Mouse (Mus musculus) small intestine, adult 2 months (tissue): ENCODE results near the gene Cyp24a1. TPM values are rescaled to one million over a fixed set of nuclear protein-coding genes. Genes with fewer than 3 reads are reported as not detected.

Experiments
- H3K27ac ChIP-seq: fragments of 200-500 bp; 2 replicates; pipeline ENCODE4 v1.5.1; 2012; ENCODE audit warnings: low read depth, low read length, control low read depth, inconsistent platforms; ENCODE audit not compliant: insufficient read depth
- H3K27me3 ChIP-seq: fragments of 200-500 bp; 2 replicates; pipeline ENCODE4 v1.6.1; 2012; ENCODE audit warnings: mild to moderate bottlenecking, moderate library complexity, low read length, inconsistent platforms; ENCODE audit not compliant: control insufficient read depth, insufficient read depth
- H3K36me3 ChIP-seq: fragments of 200-500 bp; 2 replicates; pipeline ENCODE4 v1.6.1; 2012; ENCODE audit warnings: mild to moderate bottlenecking, low read length, control low read depth, inconsistent platforms; ENCODE audit not compliant: control insufficient read depth, insufficient read depth
- H3K4me1 ChIP-seq: fragments of 200-500 bp; 2 replicates; pipeline ENCODE4 v1.6.1; 2012; ENCODE audit warnings: low read length, inconsistent platforms, mixed read lengths; ENCODE audit not compliant: control insufficient read depth, insufficient read depth, insufficient read length
- H3K4me3 ChIP-seq: fragments of 200-500 bp; 2 replicates; pipeline ENCODE4 v1.5.1; 2012; ENCODE audit warnings: low read depth, mild to moderate bottlenecking, control low read depth, inconsistent platforms, low read length, moderate library complexity
- CTCF ChIP-seq: fragments of 200-500 bp; IDR thresholded peaks from 2 replicates; pipeline ENCODE4 v1.5.1; 2012; ENCODE audit warnings: low read depth, mild to moderate bottlenecking, control low read depth, inconsistent platforms, low read length, moderate library complexity, mixed read lengths; ENCODE audit not compliant: insufficient replicate concordance, insufficient read length; ENCODE audit errors: extremely low read depth
- POLR2A ChIP-seq: fragments of 200-500 bp; IDR thresholded peaks from 2 replicates; pipeline ENCODE4 v1.6.1; 2012; ENCODE audit warnings: low read depth, mild to moderate bottlenecking, control low read depth, inconsistent platforms, low read length, moderate library complexity
- WGBS: fragments of 180-500 bp; shearing (Covaris S2); methylation state at CpG from one replicate; pipeline ENCODE4 v1.1.7; 2018; 5-methylcytosine and 5-hydroxymethylcytosine counted together
- polyA plus RNA-seq: library from polyadenylated mRNA; depleted of rRNA; stranded (reverse); fragments of >200 nt; gene quantifications from 2 replicates; pipeline ENCODE4 v1.2.3, GENCODE M21; 2012; rRNA removed

Gene Cyp24a1
- polyA plus RNA-seq, 1 experiment: not detected

DNA sequence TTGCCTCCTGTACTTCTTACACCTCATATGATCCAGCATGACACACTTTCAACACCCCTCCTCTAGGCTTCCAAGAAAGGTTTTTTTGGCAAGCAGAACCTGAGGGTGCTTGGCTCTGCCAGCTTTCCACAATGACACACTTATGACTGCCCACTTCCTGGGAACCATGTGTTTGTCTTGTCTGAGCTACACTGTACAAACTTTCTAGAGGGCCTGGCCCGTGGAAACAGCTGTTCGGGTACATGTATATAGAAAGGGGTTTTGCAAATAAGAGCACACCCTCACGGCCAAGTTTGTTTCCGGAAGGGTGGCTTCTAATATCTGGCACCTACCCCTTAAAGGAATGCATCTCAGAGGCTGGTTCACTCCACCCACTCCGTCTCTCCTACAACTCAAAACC lies 51.1 kb downstream of the Cyp24a1 start:
- Histone ChIP-seq H3K27ac (peak overlapping the region; percentile 7; the same call in 1 of the 2 replicates), H3K4me1 (no peaks in the 10 kb centered on the region), H3K36me3 (no peaks in the 10 kb centered on the region), H3K4me3 (no peak overlapping the region), H3K27me3 (no peaks in the 10 kb centered on the region)
- TF ChIP-seq POLR2A (no peak), CTCF (no peak)
- 17% methylated on average over 5 of the region's 5 CpGs for WGBS

DNA sequence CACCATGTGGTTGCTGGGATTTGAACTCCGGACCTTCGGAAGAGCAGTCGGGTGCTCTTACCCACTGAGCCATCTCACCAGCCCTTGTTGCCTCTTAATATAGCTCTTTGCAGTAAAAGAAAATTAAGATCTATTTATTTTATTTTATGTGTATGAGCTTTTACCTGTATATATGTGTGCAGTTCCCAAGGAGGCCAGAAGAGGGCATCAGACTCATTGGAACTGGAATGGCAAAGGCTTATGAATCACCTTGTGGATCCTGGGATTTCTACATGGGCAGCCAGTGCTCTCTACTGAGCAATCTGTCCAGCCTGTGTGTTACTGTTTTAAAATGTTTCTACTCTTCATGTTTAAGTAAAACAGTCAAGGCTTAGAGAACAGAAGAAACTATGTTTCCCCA lies 54.4 kb downstream of the Cyp24a1 start:
- TF ChIP-seq POLR2A: no peak
- TF ChIP-seq CTCF: peak; percentile 20; the same call in 1 of the 2 replicates
- Histone ChIP-seq H3K4me1 (no peaks in the 10 kb centered on the region), H3K4me3 (no peak overlapping the region), H3K27ac (no peak overlapping the region), H3K36me3 (no peaks in the 10 kb centered on the region), H3K27me3 (no peaks in the 10 kb centered on the region)
- WGBS: 69% methylated on average over 3 of the region's 3 CpGs

DNA sequence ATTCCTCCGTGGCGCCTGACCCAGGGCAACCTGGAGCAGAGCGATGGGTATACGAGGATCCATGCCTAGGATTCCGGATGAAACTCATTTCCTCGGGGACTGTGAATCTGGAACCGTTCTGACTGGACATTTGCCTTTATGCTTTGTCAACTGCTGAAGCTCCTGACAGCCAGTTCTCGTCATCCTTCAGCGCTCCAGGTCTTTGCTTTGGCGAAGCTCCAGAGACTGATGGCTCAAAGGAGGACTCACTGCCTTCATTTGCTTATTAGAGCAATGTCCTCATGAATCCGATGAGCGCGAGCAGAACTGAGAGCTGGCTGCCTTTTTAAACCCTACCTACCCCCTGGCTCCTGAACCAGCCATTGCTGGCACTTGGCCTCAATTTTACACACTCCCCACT lies 58.2 kb downstream of the Cyp24a1 start:
- 58% methylated on average over 13 of the region's 13 CpGs for WGBS
- H3K27ac ChIP-seq: no peak overlapping the region
- no peak overlapping the region for H3K4me3 ChIP-seq
- no peaks in the 10 kb centered on the region for H3K36me3 ChIP-seq
- TF ChIP-seq CTCF (no peak), POLR2A (no peak)
- H3K27me3 ChIP-seq: no peaks in the 10 kb centered on the region
- H3K4me1 ChIP-seq: no peaks in the 10 kb centered on the region

DNA sequence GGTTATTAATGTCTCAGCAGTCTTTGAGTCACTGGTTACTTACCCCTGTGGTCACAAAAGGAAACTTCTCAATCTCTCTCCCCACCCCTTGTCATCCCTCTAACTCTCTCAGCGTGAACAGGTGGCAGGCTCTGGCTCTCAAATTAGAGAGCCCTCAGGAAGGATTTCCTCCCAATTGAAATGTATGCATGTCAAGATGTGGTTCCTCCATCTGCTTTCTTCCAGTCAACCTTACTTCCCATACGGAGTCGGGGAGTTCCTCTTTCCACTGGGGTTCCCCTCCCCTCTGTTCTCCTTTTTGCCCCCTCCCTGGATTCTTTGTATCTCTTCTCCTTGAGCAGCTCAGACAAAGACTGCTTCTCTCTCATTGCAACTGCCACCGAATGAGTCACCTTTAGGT lies 60.7 kb downstream of the Cyp24a1 start:
- no peaks in the 10 kb centered on the region for H3K27me3 ChIP-seq
- no peaks in the 10 kb centered on the region for H3K4me1 ChIP-seq
- TF ChIP-seq POLR2A (no peak), CTCF (no peak)
- WGBS: 67% methylated on average over 4 of the region's 4 CpGs
- no peak overlapping the region for H3K27ac ChIP-seq
- no peak overlapping the region for H3K4me3 ChIP-seq
- no peaks in the 10 kb centered on the region for H3K36me3 ChIP-seq

Other genes starting within 250 kb of the Cyp24a1 start
- 11.4 and 18.4 TPM in 2 replicates for gene Bcas1, start 69.3 kb downstream of the Cyp24a1 start, polyA plus RNA-seq
- 0.98 and 1.2 TPM in 2 replicates for gene Pfdn4, start 717 bp downstream of the Cyp24a1 start, polyA plus RNA-seq
- gene 4930470P17Rik, start 104.9 kb upstream of the Cyp24a1 start, polyA plus RNA-seq: not detected in 2 replicates
- 0.14 and 0.17 TPM in 2 replicates for gene Dok5, start 234.7 kb upstream of the Cyp24a1 start, polyA plus RNA-seq